Mouse (Mus musculus) kidney, postnatal 14 days (tissue): ENCODE measurements around the gene Ciz1.
"Not testable (repeated sequence)": the region's sequence is repeated elsewhere in the genome, so short reads cannot be mapped to it uniquely, and the experiment has no call there.

Experiments used
- DNase-seq: peaks from one replicate; pipeline ENCODE4 v3.0.0; 2022; ENCODE audit warnings: mixed read lengths

The Ciz1 gene

GRCm38 (mm10) chr2:32348311-32348710, 3.8 kb upstream of the Ciz1 start:
- no peak for DNase-seq

- DNase-seq, result no peak
Observed at GRCm38 (mm10) chr2:32349625-32350255, 2.4 kb upstream of the Ciz1 start.

- DNase-seq, result no peak
Observed at GRCm38 (mm10) chr2:32350471-32351051, 1.6 kb upstream of the Ciz1 start.

- DNase-seq, result no peak
Observed at GRCm38 (mm10) chr2:32351471-32351961, 611 bp upstream of the Ciz1 start.

- peak; percentile 94 for DNase-seq
Observed at GRCm38 (mm10) chr2:32353007-32353542, 948 bp downstream of the Ciz1 start, which contains the start of gene Dnm1. TSS of gene Dnm1 (minus strand) at chr2:32353338.

GRCm38 (mm10) chr2:32353836-32354235, 1.7 kb downstream of the Ciz1 start:
- DNase-seq, result no peak

- no peak for DNase-seq
Observed at GRCm38 (mm10) chr2:32354336-32354895, 2.3 kb downstream of the Ciz1 start.

- no peak for DNase-seq
Observed at GRCm38 (mm10) chr2:32356216-32356615, 4.1 kb downstream of the Ciz1 start.

- DNase-seq, result no peak
Observed at GRCm38 (mm10) chr2:32357710-32358109, 5.6 kb downstream of the Ciz1 start.

GRCm38 (mm10) chr2:32358381-32358780, 6.3 kb downstream of the Ciz1 start:
- DNase-seq, result no peak

GRCm38 (mm10) chr2:32360741-32361140, 8.6 kb downstream of the Ciz1 start:
- peak; percentile 89 for DNase-seq

GRCm38 (mm10) chr2:32361437-32361836, 9.3 kb downstream of the Ciz1 start:
- DNase-seq, result peak; percentile 81

- DNase-seq, result not testable (repeated sequence)
Observed at GRCm38 (mm10) chr2:32362274-32362673, 10.1 kb downstream of the Ciz1 start.

GRCm38 (mm10) chr2:32362817-32363340, 10.8 kb downstream of the Ciz1 start:
- peak; percentile 94 for DNase-seq

GRCm38 (mm10) chr2:32363376-32364106, 11.4 kb downstream of the Ciz1 start:
- DNase-seq, result peak; percentile 67

- DNase-seq, result no peak
Observed at GRCm38 (mm10) chr2:32364121-32364520, 12.0 kb downstream of the Ciz1 start.

GRCm38 (mm10) chr2:32367315-32367714, 15.2 kb downstream of the Ciz1 start:
- DNase-seq, result no peak

- no peak for DNase-seq
Observed at GRCm38 (mm10) chr2:32374191-32374590, 22.1 kb downstream of the Ciz1 start.

- DNase-seq, result no peak
Observed at GRCm38 (mm10) chr2:32375317-32375940, 23.3 kb downstream of the Ciz1 start.

- no peak for DNase-seq
Observed at GRCm38 (mm10) chr2:32376963-32377362, 24.8 kb downstream of the Ciz1 start.

GRCm38 (mm10) chr2:32380001-32380500, 27.9 kb downstream of the Ciz1 start:
- no peak for DNase-seq

- DNase-seq, result no peak
Observed at GRCm38 (mm10) chr2:32381141-32381774, 29.1 kb downstream of the Ciz1 start.
